Mouse (Mus musculus) hindbrain, postnatal 0 days (tissue): ENCODE results near the gene Capn13. TPM values are rescaled to one million over a fixed set of nuclear protein-coding genes. Genes with fewer than 3 reads are reported as not detected.

ENCODE experiments used
- ATAC-seq: fragments of 200-750 bp; cut with Nextera tagmentation; 2 replicates; pipeline ENCODE4 v1.8.0; 2017; ENCODE audit warnings: mild to moderate bottlenecking, moderate TSS enrichment, moderate library complexity
- DNase-seq: peaks from one replicate; pipeline ENCODE4 v3.0.0-alpha.2; 2015; ENCODE audit warnings: low spot score
- H3K27ac ChIP-seq: fragments of 300-500 bp; sonication (generic); 2 replicates; pipeline ENCODE4 v1.5.1; 2014; ENCODE audit warnings: mild to moderate bottlenecking
- H3K27me3 ChIP-seq: fragments of 300-500 bp; sonication (generic); 2 replicates; pipeline ENCODE4 v1.6.1; 2014; ENCODE audit warnings: low read length, mixed read lengths; ENCODE audit not compliant: insufficient read depth
- H3K36me3 ChIP-seq: fragments of 300-500 bp; sonication (generic); 2 replicates; pipeline ENCODE4 v1.6.1; 2014; ENCODE audit warnings: low read length, mixed read lengths; ENCODE audit not compliant: insufficient read depth
- H3K4me1 ChIP-seq: fragments of 300-500 bp; sonication (generic); 2 replicates; pipeline ENCODE4 v1.6.1; 2014; ENCODE audit warnings: antibody characterized with exemption, low read length, mixed read lengths; ENCODE audit not compliant: insufficient read depth
- H3K4me2 ChIP-seq: fragments of 300-500 bp; sonication (generic); 2 replicates; pipeline ENCODE4 v1.6.1; 2014; ENCODE audit warnings: low read depth, mild to moderate bottlenecking, low read length, moderate library complexity, mixed read lengths
- H3K4me3 ChIP-seq: fragments of 300-500 bp; sonication (generic); 2 replicates; pipeline ENCODE4 v1.5.1; 2014; ENCODE audit warnings: low read length
- H3K9ac ChIP-seq: fragments of 300-500 bp; sonication (generic); replicated peaks from 2 replicates; pipeline ENCODE4 v1.6.1; 2014; ENCODE audit warnings: mild to moderate bottlenecking, low read length, moderate library complexity, mixed read lengths
- H3K9me3 ChIP-seq: fragments of 300-500 bp; sonication (generic); 2 replicates; pipeline ENCODE4 v1.6.1; 2016; ENCODE audit warnings: low read length, mixed read lengths
- CTCF ChIP-seq: IDR thresholded peaks from 2 replicates; pipeline ENCODE4 v1.5.1; 2016; ENCODE audit warnings: antibody characterized with exemption, control low read depth, low read depth
- WGBS: fragments of 180-500 bp; shearing (Covaris S2); extraction: QIAGEN DNeasy Blood & Tissue Kit; methylation state at CpG from one replicate; pipeline ENCODE4 v1.1.7; 2014; 5-methylcytosine and 5-hydroxymethylcytosine counted together
- polyA plus RNA-seq: library from polyadenylated mRNA; unstranded; fragments of >200 nt; fragmentation: Nextera tagmentation; extraction: Ambion mirVana; gene quantifications from 2 replicates; pipeline ENCODE4 v1.2.1, GENCODE M21; 2015
- total RNA-seq: library from RNA; depleted of rRNA; stranded (reverse); fragments of >200 nt; gene quantifications from 2 replicates; pipeline ENCODE4 v1.2.3, GENCODE M21; 2014; rRNA removed

Gene Capn13
- total RNA-seq (0.10 TPM in 1 of 2 replicates, not detected in the other), polyA plus RNA-seq (0.23 and 0.24 TPM in 2 replicates)

DNA sequence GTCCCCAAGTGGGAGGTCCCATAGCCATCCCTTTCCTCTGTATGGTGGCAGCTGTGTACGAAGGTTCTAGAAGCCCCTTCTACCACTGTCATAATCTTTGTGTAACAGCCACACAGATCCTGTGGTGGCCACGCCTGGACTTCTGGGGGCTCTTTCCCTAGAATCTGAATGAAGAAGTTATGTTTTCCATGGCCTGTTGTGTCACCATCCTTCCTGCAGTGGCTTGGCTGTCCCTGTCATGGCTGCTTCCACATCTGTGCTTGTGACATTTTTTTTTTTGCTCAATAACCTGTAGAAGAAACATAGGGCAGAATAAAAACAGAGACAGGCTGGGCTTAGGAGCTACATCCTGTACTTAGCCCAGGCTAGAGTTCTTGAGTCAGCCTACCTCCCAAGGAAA lies at the start of gene Capn13:
TSS of gene Capn13 (minus strand) at position 5 of the 400 bp plus-strand sequence.
- Histone ChIP-seq H3K4me3 (no peak within 1 kb of the TSS), H3K27me3 (no peaks in the 10 kb centered on the region), H3K9me3 (no peaks in the 10 kb centered on the region), H3K36me3 (no peaks in the 10 kb centered on the region), H3K27ac (no peak within 1 kb of the TSS), H3K4me1 (no peaks in the 10 kb centered on the region), H3K4me2 (no peak within 1 kb of the TSS), H3K9ac (no peak within 1 kb of the TSS)
- ATAC-seq (no peak), DNase-seq (no peak)
- TF ChIP-seq CTCF: no peak
- 91% methylated on average over 2 of the region's 2 CpGs for WGBS

DNA sequence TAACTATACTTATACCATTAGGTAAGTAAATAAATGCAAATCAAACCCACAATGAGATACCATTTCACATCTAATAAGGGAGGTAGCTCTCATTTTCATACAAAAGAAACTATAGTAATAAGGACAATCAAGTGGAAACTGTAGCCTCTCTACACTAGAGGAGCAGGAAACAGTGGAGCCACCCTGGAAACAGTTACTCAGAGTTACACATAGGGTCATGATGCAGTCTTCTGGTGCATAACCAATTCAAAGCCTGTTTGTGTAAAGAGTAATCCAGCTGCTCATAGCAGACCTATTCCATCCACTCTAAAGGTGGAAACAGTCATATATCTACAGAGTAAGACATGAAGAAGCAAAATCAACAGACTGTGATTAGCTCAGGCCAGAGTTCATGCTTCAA lies 48.4 kb upstream of the Capn13 start:
- no peak for ATAC-seq
- DNase-seq: no peak
- Histone ChIP-seq H3K4me3 (no peak overlapping the region), H3K27me3 (no peaks in the 10 kb centered on the region), H3K27ac (no peak overlapping the region), H3K4me2 (no peak overlapping the region), H3K9me3 (no peaks in the 10 kb centered on the region), H3K36me3 (no peaks in the 10 kb centered on the region), H3K9ac (no peak overlapping the region), H3K4me1 (no peaks in the 10 kb centered on the region)
- TF ChIP-seq CTCF: no peak

DNA sequence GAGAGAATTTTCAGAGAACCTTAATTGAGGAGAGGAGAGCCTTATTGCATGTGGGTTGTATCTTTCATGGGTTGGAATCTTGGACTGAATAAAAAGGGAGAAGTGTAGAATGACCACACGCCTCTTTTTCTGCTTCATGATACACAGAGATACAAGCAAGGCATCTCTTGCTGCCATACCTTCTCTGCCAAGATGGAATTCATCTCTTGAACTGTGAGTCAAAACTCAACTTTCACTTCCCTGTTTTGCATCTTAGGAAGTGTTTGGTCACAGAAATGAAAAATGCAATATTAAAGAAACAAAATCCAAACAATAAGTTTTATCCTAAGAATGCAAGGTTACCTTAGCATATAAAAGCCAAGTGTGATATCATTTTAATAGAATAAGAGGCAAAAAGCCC lies 40.1 kb upstream of the Capn13 start:
- no peaks in the 10 kb centered on the region for H3K27me3 ChIP-seq
- H3K4me1 ChIP-seq: no peaks in the 10 kb centered on the region
- H3K36me3 ChIP-seq: no peaks in the 10 kb centered on the region
- H3K27ac ChIP-seq: no peak overlapping the region
- H3K4me3 ChIP-seq: no peak overlapping the region
- no peak overlapping the region for H3K4me2 ChIP-seq
- ATAC-seq (no peak), DNase-seq (no peak)
- TF ChIP-seq CTCF: no peak
- H3K9ac ChIP-seq: no peak overlapping the region
- no peaks in the 10 kb centered on the region for H3K9me3 ChIP-seq
- 91% methylated on average over 1 of the region's 1 CpGs for WGBS

DNA sequence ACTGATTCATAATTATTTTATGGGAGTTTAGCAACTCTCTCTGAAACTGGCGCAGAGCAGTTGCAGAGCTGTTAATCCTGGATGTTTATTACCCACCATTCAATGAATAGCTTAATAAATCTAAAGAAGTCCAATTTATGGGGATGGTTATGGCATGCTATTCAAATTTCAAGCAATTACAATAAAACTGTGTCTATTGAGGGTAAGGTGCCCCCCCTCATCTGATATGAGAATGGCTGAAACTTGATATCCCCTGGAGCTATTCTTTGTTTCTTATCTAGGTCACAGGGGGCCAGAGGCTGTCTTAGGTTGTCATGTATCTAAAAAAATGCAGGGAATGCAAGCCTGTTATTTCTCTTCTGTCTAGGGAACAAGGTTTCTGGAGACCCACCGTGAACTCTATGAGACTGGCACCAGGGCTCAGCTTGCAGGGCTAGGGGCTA lies 31.9 kb upstream of the Capn13 start:
- no peak overlapping the region for H3K4me2 ChIP-seq
- no peak for TF ChIP-seq CTCF
- no peak overlapping the region for H3K4me3 ChIP-seq
- no peak overlapping the region for H3K27ac ChIP-seq
- DNase-seq: no peak
- H3K9me3 ChIP-seq: no peaks in the 10 kb centered on the region
- H3K4me1 ChIP-seq: no peaks in the 10 kb centered on the region
- no peaks in the 10 kb centered on the region for H3K36me3 ChIP-seq
- H3K9ac ChIP-seq: no peak overlapping the region
- ATAC-seq: no peak
- WGBS: 66% methylated on average over 2 of the region's 2 CpGs
- H3K27me3 ChIP-seq: no peaks in the 10 kb centered on the region

DNA sequence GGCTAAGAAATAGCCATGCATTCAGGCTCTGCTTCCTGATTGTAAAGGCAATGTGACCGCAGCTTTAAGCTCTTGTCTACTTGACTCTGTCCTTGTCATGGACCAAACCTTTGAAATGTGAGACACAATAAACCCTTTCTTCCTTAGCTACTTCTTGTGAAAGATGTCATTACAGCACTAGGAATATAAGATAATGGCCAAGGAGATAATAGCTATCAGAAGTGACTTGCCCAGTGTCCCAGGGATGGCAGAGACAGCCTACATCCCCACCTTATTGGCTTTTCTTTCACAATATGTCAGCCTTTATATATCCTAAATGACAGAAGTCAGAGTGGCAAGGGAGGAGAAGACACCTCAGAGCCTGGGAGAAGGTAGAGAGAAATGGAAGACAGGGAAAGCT lies 31.4 kb upstream of the Capn13 start:
- Histone ChIP-seq H3K4me3 (no peak overlapping the region), H3K27ac (no peak overlapping the region), H3K27me3 (no peaks in the 10 kb centered on the region), H3K4me1 (no peaks in the 10 kb centered on the region), H3K9me3 (no peaks in the 10 kb centered on the region), H3K9ac (no peak overlapping the region), H3K36me3 (no peaks in the 10 kb centered on the region), H3K4me2 (no peak overlapping the region)
- ATAC-seq: no peak
- no peak for TF ChIP-seq CTCF
- DNase-seq: no peak
- WGBS: 96% methylated on average over 1 of the region's 1 CpGs

DNA sequence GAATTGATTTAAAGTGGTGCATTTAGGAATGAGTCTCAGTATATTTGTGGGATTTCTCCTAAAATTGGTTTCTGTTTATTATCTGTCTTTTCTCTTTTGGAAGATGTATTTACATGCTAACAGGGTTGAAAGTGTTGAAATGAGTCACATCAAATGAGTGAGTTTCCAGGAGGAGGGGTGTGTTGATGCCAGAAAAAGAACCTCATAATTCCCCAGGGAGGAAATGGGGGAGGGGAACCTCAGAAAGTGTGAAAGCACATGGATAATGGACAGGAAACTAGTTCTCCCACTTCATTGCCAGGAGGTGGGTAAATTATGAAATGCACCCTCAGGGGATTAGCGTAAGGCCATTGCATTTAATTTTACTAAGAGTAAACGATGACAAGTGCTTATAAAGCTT lies 16.7 kb upstream of the Capn13 start:
- Histone ChIP-seq H3K36me3 (no peaks in the 10 kb centered on the region), H3K27me3 (no peaks in the 10 kb centered on the region), H3K9me3 (no peaks in the 10 kb centered on the region), H3K9ac (no peak overlapping the region), H3K27ac (no peak overlapping the region), H3K4me3 (no peak overlapping the region), H3K4me1 (no peaks in the 10 kb centered on the region), H3K4me2 (no peak overlapping the region)
- DNase-seq (no peak), ATAC-seq (no peak)
- 63% methylated on average over 2 of the region's 2 CpGs for WGBS
- no peak for TF ChIP-seq CTCF

DNA sequence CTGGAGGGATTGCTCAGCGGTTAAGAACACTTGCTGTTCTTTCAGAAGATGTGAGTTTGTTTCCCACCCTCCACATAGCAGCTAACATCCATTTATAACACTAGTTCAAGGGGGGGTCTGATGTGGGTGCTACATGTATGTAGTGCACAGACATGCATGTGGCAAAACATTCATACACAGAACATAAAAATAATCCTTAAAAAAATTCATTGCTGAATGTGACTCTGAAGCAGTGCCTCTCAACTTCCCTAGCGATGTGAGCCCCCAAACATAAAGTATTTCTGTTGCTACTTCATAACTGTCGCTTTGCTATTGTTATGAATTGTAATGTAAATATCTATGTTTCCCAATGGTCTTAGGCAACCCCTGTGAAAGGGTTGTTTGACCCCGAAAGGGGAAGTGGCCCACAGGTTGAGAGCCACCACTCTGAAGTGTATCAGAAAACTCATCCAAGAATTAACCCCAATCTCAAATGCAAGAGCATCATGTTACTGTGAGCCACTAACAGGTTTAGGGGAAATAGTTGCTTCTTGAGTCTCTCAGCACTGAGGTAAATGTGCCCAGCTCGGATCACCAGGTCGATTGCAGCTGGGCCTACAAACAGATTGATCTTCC lies 15.6 kb upstream of the Capn13 start:
- DNase-seq (no peak), ATAC-seq (no peak)
- Histone ChIP-seq H3K9me3 (no peaks in the 10 kb centered on the region), H3K36me3 (no peaks in the 10 kb centered on the region), H3K4me1 (no peaks in the 10 kb centered on the region), H3K27ac (no peak overlapping the region), H3K27me3 (no peaks in the 10 kb centered on the region), H3K9ac (no peak overlapping the region), H3K4me2 (no peak overlapping the region), H3K4me3 (no peak overlapping the region)
- 65% methylated on average over 6 of the region's 6 CpGs for WGBS
- TF ChIP-seq CTCF: no peak
